Comparison of ENCODE assay signal across 9 mouse cellular contexts in the genomic region with DNA sequence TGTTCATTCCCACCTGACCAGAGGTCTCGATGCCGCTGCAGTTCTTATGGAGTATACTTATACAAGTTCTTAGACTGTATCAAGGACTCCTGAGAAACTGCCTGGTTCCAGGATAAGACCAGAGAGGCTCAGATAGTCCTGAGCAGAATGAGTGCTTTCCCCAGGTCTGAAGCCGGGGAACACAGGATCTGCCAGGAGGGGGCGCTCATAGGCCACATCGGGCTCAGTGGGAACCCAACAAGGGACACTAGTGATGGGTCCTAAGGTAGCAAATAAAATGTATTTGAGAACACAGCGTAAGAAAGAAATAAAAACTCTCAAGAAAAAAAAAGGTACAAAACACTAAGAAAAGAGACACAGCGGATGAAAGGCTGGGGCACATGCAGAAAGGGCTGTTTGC.
DNase-seq lines count a peak whose midpoint lies in the region; ATAC-seq and TF ChIP-seq lines count a peak whose summit lies in the region.
"Had no signal": no experiment of that assay in that cellular context is flagged by ENCODE, and none has a peak within 500 bp of the region (broad histone marks: within the 10 kb centered on the region; RNA-seq: fewer than 3 reads in every experiment).

No protein-coding gene starts in this region.

- 59% methylated on average over 7 of the region's 7 CpGs for WGBS in limb, embryonic 11.5 days
- 42% methylated on average over 7 of the region's 7 CpGs for WGBS in stomach, postnatal 0 days

- in situ Hi-C loops in ES-E14 (cut with MboI; ENCODE audit: low sequenced_read_pairs in 2 of 2, unreplicated experiment in 2 of 2) = no loop called here

- no peak for ATAC-seq in limb, embryonic 11.5 days (ENCODE audit: insufficient number of reproducible peaks, low FRiP score, low TSS enrichment, low read depth)
- no peak for ATAC-seq in stomach, postnatal 0 days (ENCODE audit: low FRiP score, low TSS enrichment)

- no peaks in the 10 kb centered on the region for H3K9me3 ChIP-seq in ES-E14 (ENCODE audit: control insufficient read depth, insufficient read depth, low read depth, low read length)
- no peaks in the 10 kb centered on the region for H3K9me3 ChIP-seq in limb, embryonic 11.5 days (ENCODE audit: control insufficient read depth, low read length)
- H3K9me3 ChIP-seq in stomach, postnatal 0 days (ENCODE audit: control insufficient read depth, low read length) = no peaks in the 10 kb centered on the region
- H3K9me3 ChIP-seq: stomach, embryonic 15.5 days had no signal

- no peak overlapping the region for H3K27ac ChIP-seq in ES-E14 (ENCODE audit: insufficient read depth, low read depth, low read length, poor library complexity, severe bottlenecking)
- H3K27ac ChIP-seq in limb, embryonic 11.5 days (replicated peaks; ENCODE audit: low read depth, low read length) = no peak overlapping the region
- no peak overlapping the region for H3K27ac ChIP-seq in stomach, postnatal 0 days (replicated peaks)
- H3K27ac ChIP-seq: stomach, embryonic 15.5 days had no signal

- TF ChIP-seq CTCF in stomach, postnatal 0 days (IDR thresholded peaks at IDR 0.05; ENCODE audit: low read depth) = peak; percentile 61

- H3K36me3 ChIP-seq in ES-E14 (ENCODE audit: control insufficient read depth, insufficient read depth, low read length, poor library complexity, severe bottlenecking) = no peaks in the 10 kb centered on the region
- no peaks in the 10 kb centered on the region for H3K36me3 ChIP-seq in limb, embryonic 11.5 days (ENCODE audit: control insufficient read depth, insufficient read depth, low read length)
- H3K36me3 ChIP-seq in stomach, postnatal 0 days (ENCODE audit: control insufficient read depth, insufficient read depth, low read length) = no peaks in the 10 kb centered on the region
- H3K36me3 ChIP-seq: stomach, embryonic 15.5 days had no signal

- no peaks in the 10 kb centered on the region for H3K27me3 ChIP-seq in limb, embryonic 11.5 days (ENCODE audit: control insufficient read depth, insufficient read depth, low read length)
- H3K27me3 ChIP-seq in stomach, postnatal 0 days (ENCODE audit: control insufficient read depth, insufficient read depth, low read length) = no peaks in the 10 kb centered on the region
- H3K27me3 ChIP-seq: stomach, embryonic 15.5 days had no signal

- no peak overlapping the region for H3K4me3 ChIP-seq in ES-E14 (ENCODE audit: insufficient read depth in 1 of 2, low read depth in 1 of 2, low read length in 2 of 2, poor library complexity in 1 of 2, severe bottlenecking in 1 of 2)
- no peak overlapping the region for H3K4me3 ChIP-seq in limb, embryonic 11.5 days (ENCODE audit: low read depth, low read length)
- no peak overlapping the region for H3K4me3 ChIP-seq in stomach, postnatal 0 days (ENCODE audit: low read depth, low read length)
- H3K4me3 ChIP-seq: stomach, embryonic 15.5 days had no signal

- no peak for TF ChIP-seq EP300 in stomach, postnatal 0 days (optimal IDR thresholded peaks at IDR 0.05)

- H3K9ac ChIP-seq in ES-E14 (ENCODE audit: insufficient read depth, low read depth, low read length, poor library complexity, severe bottlenecking) = no peak overlapping the region
- no peak overlapping the region for H3K9ac ChIP-seq in limb, embryonic 11.5 days (ENCODE audit: low read length)
- H3K9ac ChIP-seq in stomach, postnatal 0 days (ENCODE audit: low read length) = no peak overlapping the region
- H3K9ac ChIP-seq: stomach, embryonic 15.5 days had no signal

- DNase-seq in heart, postnatal 4 days = peak; percentile 21
- DNase-seq in heart, adult 8-10 months (ENCODE audit: low spot score) = no peak
- peak; percentile 40 for DNase-seq in ES-E14 (ENCODE audit: low read depth, low spot score)
- DNase-seq in cerebellum, postnatal 10 days = peak; percentile 90 to 91
- DNase-seq in frontal cortex, postnatal 36 days (ENCODE audit: low spot score in 2 of 2) = peak; percentile 81 to 85
- peak; percentile 73 for DNase-seq in limb, embryonic 11.5 days (ENCODE audit: low spot score)
- peak; percentile 27 for DNase-seq in stomach, postnatal 0 days (ENCODE audit: low spot score)
- no peak for DNase-seq in T-cell, adult 2 months (ENCODE audit: low spot score)

- no peaks in the 10 kb centered on the region for H3K4me1 ChIP-seq in ES-E14 (ENCODE audit: control insufficient read depth in 2 of 2, insufficient read depth in 2 of 2, low read length in 2 of 2, poor library complexity in 1 of 2)
- H3K4me1 ChIP-seq in limb, embryonic 11.5 days (ENCODE audit: control insufficient read depth, insufficient read depth, low read length) = no peaks in the 10 kb centered on the region
- no peaks in the 10 kb centered on the region for H3K4me1 ChIP-seq in stomach, postnatal 0 days (replicated peaks; ENCODE audit: control insufficient read depth, insufficient read depth)
- H3K4me1 ChIP-seq: stomach, embryonic 15.5 days had no signal

- no peak overlapping the region for H3K4me2 ChIP-seq in limb, embryonic 11.5 days (ENCODE audit: low read depth, severe bottlenecking)
- no peak overlapping the region for H3K4me2 ChIP-seq in stomach, postnatal 0 days (replicated peaks; ENCODE audit: low read depth)
- H3K4me2 ChIP-seq: stomach, embryonic 15.5 days had no signal

TF ChIP-seq in ES-E14, 5 proteins besides CTCF, POLR2A, EP300 and RAD21:
- no peak for TF ChIP-seq ZNF384 (IDR thresholded peaks at IDR 0.05; ENCODE audit: low read depth, low read length)
- TF ChIP-seq CHD2 (IDR thresholded peaks at IDR 0.05; ENCODE audit: low read depth, low read length) = no peak

Comparison
In these comparisons a context has a peak if more than half of its experiments do, and no peak if none do; other contexts are left out.
1. DNase-seq: peak in heart, postnatal 4 days (single experiment), ES-E14 (single experiment), cerebellum, postnatal 10 days (2 of 2), frontal cortex, postnatal 36 days (2 of 2), limb, embryonic 11.5 days (single experiment) and stomach, postnatal 0 days (single experiment); none in heart, adult 8-10 months (single experiment) and T-cell, adult 2 months (single experiment).